Mouse (Mus musculus) cerebellum, adult 2 months (tissue): ENCODE results near the gene Ddr2.

Experiments
- CTCF ChIP-seq: fragments of 200-500 bp; IDR thresholded peaks from 2 replicates; pipeline ENCODE4 v1.5.1; 2011; ENCODE audit warnings: low read depth, mild to moderate bottlenecking, control low read depth, low read length, moderate library complexity, borderline replicate concordance; ENCODE audit not compliant: insufficient read depth
- POLR2A ChIP-seq: fragments of 200-500 bp; IDR thresholded peaks from 2 replicates; pipeline ENCODE4 v1.6.1; 2011; ENCODE audit warnings: low read length, control low read depth, borderline replicate concordance; ENCODE audit not compliant: insufficient read depth

DNA sequence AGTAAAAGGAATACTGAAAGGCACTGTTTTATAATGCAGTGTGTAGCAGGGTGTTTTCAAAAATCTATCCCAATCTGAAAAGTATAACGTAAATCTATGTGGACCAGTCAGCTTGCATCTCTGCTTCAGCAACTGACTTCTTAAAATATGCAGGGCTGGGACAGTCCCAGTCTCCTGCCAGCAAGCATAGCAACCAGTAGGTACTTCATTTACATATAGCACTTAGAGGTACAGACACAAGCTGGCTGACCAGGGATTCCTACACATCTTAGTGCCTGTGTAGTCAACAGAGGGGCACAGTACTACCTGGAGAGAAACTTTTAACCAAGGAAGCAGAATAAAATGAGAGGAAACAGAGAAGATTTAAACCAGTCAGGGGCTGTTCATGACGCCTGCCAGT is 42.0 kb upstream of the Ddr2 start:
- TF ChIP-seq CTCF (no peak), POLR2A (no peak)
